Mouse (Mus musculus): ENCODE results near the gene Poc1a.

The Poc1a gene

GRCm38 (mm10) chr9:106280808-106281544 is at the start of gene Poc1a:
Gene Poc1a, plus strand, starts transcription at chr9:106281061.
- DNase-seq = peak; percentile 96

- no peak for DNase-seq
These were observed 49.6 kb upstream of the Poc1a start for GRCm38 (mm10) chr9:106231220-106231619.

GRCm38 (mm10) chr9:106231816-106232215 is 49.0 kb upstream of the Poc1a start:
- no peak for DNase-seq

- DNase-seq = no peak
These were observed 47.9 kb upstream of the Poc1a start for GRCm38 (mm10) chr9:106232956-106233355.

GRCm38 (mm10) chr9:106233953-106234352 is 46.9 kb upstream of the Poc1a start:
- DNase-seq = no peak

- no peak for DNase-seq
These were observed 45.5 kb upstream of the Poc1a start for GRCm38 (mm10) chr9:106235194-106235830.

- no peak for DNase-seq
These were observed 44.6 kb upstream of the Poc1a start for GRCm38 (mm10) chr9:106236156-106236817.

- no peak for DNase-seq
These were observed 44.0 kb upstream of the Poc1a start for GRCm38 (mm10) chr9:106236818-106237211.

- no peak for DNase-seq
These were observed 43.5 kb upstream of the Poc1a start for GRCm38 (mm10) chr9:106237401-106237800.

- no peak for DNase-seq
These were observed 43.0 kb upstream of the Poc1a start for GRCm38 (mm10) chr9:106237878-106238277.

GRCm38 (mm10) chr9:106241541-106242164 is 39.2 kb upstream of the Poc1a start:
- no peak for DNase-seq

- DNase-seq = no peak
These were observed 37.9 kb upstream of the Poc1a start for GRCm38 (mm10) chr9:106242813-106243488.

- DNase-seq = no peak
These were observed 31.3 kb upstream of the Poc1a start for GRCm38 (mm10) chr9:106249550-106249949.

- DNase-seq = no peak
These were observed 30.6 kb upstream of the Poc1a start for GRCm38 (mm10) chr9:106250245-106250644.

- no peak for DNase-seq
These were observed 29.8 kb upstream of the Poc1a start for GRCm38 (mm10) chr9:106251066-106251465.

- DNase-seq = no peak
These were observed 26.9 kb upstream of the Poc1a start for GRCm38 (mm10) chr9:106254001-106254400.

GRCm38 (mm10) chr9:106258412-106258811 is 22.4 kb upstream of the Poc1a start:
- no peak for DNase-seq

- no peak for DNase-seq
These were observed 21.9 kb upstream of the Poc1a start for GRCm38 (mm10) chr9:106258990-106259389.

- no peak for DNase-seq
These were observed 19.8 kb upstream of the Poc1a start for GRCm38 (mm10) chr9:106261058-106261457.

- no peak for DNase-seq
These were observed 19.4 kb upstream of the Poc1a start for GRCm38 (mm10) chr9:106261491-106261890.

- no peak for DNase-seq
These were observed 18.8 kb upstream of the Poc1a start for GRCm38 (mm10) chr9:106262075-106262474.

- no peak for DNase-seq
These were observed 17.4 kb upstream of the Poc1a start for GRCm38 (mm10) chr9:106263381-106263924.

All from liver (tissue).